Mouse (Mus musculus): ENCODE results near the gene Socs3.

Socs3 gene

GRCm38 (mm10) chr11:117994250-117995057 lies 24.6 kb upstream of the Socs3 start:
- peak; percentile 45 for DNase-seq

DNA sequence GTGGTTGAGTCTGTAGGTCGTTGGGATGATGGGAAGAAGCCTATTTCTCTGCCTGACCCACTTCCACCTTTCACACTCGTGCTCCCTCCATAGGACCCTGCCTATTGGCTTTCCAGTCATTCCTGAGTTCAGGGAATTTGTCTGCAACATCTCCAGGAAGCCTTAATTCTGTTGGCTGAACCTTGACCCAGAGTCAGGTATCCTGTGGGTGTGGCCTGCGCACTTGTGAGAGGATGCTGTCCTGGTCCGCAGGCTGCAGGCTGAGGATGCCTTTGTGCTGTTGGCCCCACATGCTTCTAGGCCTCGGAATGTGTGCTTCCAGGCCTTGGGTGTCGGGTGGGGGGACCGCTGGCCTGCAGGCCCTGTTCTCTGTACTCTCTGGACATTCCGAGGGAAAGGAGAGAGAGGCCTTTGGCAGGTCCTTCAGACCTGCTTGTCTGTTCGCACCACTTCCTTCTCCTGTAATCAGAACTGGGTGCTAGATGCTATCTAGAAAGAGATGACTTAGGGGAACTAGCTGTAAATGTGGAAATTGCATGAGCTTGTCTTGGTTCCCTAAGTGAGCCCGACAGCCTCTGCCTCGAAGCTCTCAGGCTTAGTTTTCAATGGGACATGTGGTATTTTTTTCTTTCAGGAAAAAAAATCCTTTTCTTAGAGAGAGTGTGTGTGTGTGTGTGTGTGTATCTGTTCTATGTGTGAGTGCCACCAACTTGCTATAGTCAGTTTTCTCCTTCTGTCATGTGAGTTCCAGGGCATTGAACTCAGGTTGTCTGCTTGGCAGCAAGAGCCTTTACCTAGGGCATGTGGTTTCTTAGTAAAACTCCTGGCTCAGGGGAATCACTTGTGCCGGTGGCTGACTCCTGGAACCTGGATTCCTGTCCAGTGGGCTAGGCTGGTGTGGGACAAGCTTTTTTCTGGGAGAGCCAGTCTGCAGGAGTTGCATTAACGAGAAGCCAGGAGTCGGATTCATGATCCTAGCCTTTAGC lies 23.6 kb upstream of the Socs3 start:
- DNase-seq, result no peak

GRCm38 (mm10) chr11:117991502-117992470 lies 21.9 kb upstream of the Socs3 start:
- no peak for DNase-seq

GRCm38 (mm10) chr11:117989926-117990325 lies 20.1 kb upstream of the Socs3 start:
- no peak for DNase-seq

GRCm38 (mm10) chr11:117989241-117989640 lies 19.4 kb upstream of the Socs3 start:
- no peak for DNase-seq

DNA sequence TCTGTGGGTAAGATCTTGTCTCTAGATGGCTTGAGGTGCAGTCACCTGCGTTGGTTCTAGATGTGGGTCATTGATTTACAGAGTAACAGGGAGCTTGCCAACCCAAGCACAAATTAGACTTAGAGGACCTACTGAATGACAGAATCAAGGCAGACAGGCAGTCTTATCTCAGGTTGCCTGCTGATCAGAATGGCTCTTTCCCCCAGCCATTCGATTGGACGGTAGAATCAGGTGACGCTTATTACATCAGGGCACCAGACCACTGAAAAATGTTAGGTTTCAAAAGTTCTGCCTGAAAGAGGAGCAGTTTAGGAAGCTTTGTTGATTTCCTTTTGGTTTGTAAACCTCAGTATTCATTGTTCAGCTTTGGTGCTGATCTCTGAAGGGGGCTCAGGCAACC lies 18.1 kb upstream of the Socs3 start:
- no peak for DNase-seq

GRCm38 (mm10) chr11:117987032-117987451 lies 17.2 kb upstream of the Socs3 start:
- no peak for DNase-seq

DNA sequence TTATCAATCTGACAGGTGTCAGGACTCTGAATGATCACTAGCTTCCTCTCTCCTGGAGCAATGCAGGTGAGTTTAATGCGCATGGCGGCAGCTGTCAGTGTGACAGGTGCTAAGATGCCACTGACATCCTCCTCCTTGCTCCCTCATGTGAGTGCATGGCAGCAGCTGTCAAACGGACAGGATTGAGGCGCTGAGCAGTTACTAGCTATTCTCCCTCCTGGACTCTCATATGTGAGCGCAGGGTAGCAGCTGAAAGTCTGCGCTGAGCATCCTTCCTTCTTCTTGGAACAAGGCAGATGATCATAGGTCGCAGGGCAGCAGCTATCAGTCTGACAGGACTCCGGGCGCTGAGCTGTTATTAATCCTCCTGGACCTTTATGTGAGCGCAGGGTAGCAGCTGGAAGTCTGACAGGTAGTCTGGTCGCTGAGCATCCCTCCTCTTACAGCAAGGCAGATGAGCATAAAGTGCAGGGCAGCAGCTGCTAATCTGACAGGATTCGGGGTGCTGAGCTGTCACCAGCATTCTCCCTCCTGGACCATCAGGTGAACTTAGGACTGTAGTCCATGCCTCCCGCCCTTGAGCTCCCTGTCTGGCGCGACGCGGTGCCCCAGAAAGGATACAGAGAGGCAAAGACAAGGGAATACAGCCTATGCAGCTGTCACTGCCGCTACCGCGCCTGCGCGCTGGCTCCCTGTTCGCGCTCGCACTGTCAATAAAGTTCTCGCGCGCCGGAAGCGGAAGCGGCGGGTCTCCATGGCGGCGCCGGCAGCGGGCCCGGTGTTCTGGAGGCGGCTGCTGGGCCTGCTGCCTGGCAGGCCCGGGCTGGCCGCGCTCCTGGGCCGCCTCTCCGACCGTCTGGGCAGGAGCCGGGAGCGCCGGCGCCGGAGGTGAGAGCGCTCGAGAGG lies 16.5 kb upstream of the Socs3 start, which contains the start of gene Pgs1:
Gene Pgs1 (plus strand): TSS at position 167 of the 906 bp plus-strand sequence.
- peak; percentile 91 for DNase-seq

DNA sequence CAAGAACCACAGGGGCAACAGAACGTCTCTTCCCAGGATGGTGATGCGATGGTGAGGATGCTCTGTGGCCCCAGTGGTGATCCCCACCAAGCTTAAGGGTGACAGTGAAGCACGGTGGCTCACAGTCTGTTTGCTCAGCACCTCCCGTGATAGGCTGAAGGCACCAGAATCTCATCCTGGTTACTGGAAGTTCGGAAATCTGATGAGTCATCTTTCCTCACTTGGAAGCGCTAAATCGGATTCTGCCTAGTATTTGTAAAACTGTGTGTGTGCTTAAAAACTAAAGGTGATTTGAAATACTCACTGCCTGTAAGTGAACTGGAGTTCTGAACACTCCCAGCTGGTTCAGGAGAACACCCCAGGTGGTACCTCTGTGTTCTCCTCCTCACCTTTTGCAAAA lies 13.9 kb upstream of the Socs3 start:
- no peak for DNase-seq

GRCm38 (mm10) chr11:117982426-117982825 lies 12.6 kb upstream of the Socs3 start:
- no peak for DNase-seq

GRCm38 (mm10) chr11:117979388-117979787 lies 9.5 kb upstream of the Socs3 start:
- no peak for DNase-seq

DNA sequence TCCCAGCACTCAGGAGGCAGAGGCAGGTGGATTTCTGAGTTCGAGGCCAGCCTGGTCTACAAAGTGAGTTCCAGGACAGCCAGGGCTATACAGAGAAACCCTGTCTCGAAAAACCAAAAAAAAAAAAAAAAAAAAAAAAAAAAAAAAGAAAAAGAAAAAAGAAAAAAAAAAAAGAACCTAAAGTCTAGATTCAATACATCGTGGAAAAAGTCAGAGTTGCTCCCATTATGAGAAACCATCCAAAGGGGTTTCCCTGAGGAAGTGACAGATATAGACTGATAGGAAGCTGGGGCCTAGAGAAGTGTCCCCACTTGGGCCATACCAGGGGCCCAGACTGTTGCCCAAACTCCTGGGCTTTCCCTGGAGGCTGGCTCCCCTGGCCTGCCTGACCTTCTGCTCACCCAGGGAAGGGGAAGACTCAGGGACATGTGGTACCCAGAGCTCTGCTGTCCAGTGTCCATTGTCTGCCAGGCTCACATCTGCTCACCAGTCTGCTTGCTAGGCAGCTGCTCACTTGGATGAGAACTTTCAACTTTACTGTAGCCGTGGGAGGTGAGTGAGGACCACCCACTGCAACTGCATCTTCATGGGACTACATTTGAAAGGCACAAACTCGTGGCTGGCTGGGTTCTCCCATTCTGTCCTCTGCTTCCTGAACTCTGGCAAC lies 8.0 kb upstream of the Socs3 start:
- DNase-seq, result no peak

GRCm38 (mm10) chr11:117976081-117976582 lies 6.3 kb upstream of the Socs3 start:
- peak; percentile 71 for DNase-seq

GRCm38 (mm10) chr11:117975211-117975967 lies 5.5 kb upstream of the Socs3 start:
- no peak for DNase-seq

- DNase-seq, result no peak
Observed at GRCm38 (mm10) chr11:117974327-117975125, 4.7 kb upstream of the Socs3 start.

DNA sequence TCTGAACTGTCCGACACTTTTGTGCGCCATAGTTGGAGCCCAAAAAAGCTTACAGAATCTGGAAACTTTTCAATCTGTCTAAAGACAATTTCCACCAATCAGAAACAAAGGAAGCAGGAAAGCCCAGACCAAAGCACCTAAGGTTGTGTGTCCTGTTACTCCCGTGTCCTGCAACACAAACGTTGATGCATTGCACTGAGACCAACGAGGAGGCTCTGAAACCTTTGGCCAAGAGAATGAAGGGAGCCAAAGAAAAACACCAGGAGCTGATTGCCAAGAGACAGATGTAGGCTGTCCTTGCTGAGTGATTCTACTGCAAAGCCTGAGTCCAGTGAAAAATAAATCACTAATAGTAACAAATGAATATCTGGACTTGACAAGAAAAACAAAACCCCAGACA lies 3.7 kb upstream of the Socs3 start:
- DNase-seq, result no peak

DNA sequence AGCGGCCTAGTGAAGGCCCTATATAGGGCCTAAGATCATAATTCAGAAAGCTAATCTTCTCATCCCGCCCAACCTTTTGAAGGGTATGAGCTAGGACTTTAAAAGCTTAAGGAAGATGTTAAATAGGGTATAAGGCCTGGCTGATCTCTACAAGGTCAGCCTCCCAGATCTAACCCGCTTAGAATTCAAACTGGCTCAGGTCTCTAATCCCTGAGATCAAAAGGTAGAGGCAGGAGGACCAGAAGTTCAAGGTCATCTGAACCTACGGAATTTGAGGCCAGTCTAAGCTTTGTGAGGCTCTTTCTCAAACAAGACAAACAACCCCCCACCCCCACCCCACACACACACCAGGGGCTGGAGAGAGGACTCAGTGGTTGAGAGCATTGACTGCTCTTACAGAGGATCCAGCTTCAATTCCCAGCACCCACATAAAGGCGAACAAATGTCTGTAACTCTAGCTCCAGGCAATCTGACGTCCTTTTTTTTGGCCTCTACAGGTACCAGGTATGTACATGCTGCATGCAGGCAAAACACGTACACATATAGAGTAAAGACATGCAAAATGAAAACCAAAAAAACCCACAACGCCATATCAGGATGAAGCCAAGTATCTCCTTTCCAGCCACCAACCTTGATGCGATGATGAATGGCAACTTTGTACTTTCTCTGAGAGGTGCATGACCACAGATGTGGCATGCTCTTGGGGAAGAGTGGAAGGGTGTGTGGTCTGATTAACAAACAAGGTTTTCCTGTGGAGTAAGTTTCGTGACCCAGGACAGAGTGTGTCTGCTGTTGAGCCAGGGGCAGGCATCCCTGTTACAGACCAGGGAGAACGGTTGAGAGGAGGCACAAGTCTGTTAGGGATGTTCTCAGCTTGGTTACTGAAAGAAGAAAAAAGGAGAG lies 3.1 kb upstream of the Socs3 start:
- no peak for DNase-seq
